Mouse (Mus musculus) limb, embryonic 11.5 days (tissue): ENCODE results near the gene Lcn9. TPM values are rescaled to one million over a fixed set of nuclear protein-coding genes. Genes with fewer than 3 reads are reported as not detected.

ENCODE experiments used
- ATAC-seq: fragments of 200-750 bp; cut with Nextera tagmentation; 2 replicates; pipeline ENCODE4 v1.8.0; 2017; ENCODE audit warnings: low read depth; ENCODE audit not compliant: insufficient number of reproducible peaks, low FRiP score, low TSS enrichment
- DNase-seq: peaks from one replicate; pipeline ENCODE4 v3.0.0-alpha.2; 2015; ENCODE audit warnings: low spot score
- H3K27ac ChIP-seq: fragments of 300-500 bp; sonication (generic); replicated peaks from 2 replicates; pipeline ENCODE4 v1.5.1; 2014; ENCODE audit warnings: low read depth, mild to moderate bottlenecking, low read length
- H3K27me3 ChIP-seq: fragments of 300-500 bp; sonication (generic); 2 replicates; pipeline ENCODE4 v1.6.1; 2014; ENCODE audit warnings: mild to moderate bottlenecking, low read length, mixed read lengths; ENCODE audit not compliant: control insufficient read depth, insufficient read depth
- H3K36me3 ChIP-seq: fragments of 300-500 bp; sonication (generic); 2 replicates; pipeline ENCODE4 v1.6.1; 2014; ENCODE audit warnings: mild to moderate bottlenecking, low read length, moderate library complexity, mixed read lengths; ENCODE audit not compliant: control insufficient read depth, insufficient read depth
- H3K4me1 ChIP-seq: fragments of 300-500 bp; sonication (generic); 2 replicates; pipeline ENCODE4 v1.6.1; 2014; ENCODE audit warnings: low read length, mixed read lengths; ENCODE audit not compliant: control insufficient read depth, insufficient read depth
- H3K4me2 ChIP-seq: fragments of 300-500 bp; sonication (generic); 2 replicates; pipeline ENCODE4 v1.6.1; 2014; ENCODE audit warnings: low read depth, mild to moderate bottlenecking, moderate library complexity; ENCODE audit not compliant: severe bottlenecking
- H3K4me3 ChIP-seq: fragments of 300-500 bp; sonication (generic); 2 replicates; pipeline ENCODE4 v1.5.1; 2014; ENCODE audit warnings: low read depth, low read length
- H3K9ac ChIP-seq: fragments of 300-500 bp; sonication (generic); 2 replicates; pipeline ENCODE4 v1.6.1; 2014; ENCODE audit warnings: mild to moderate bottlenecking, low read length
- H3K9me3 ChIP-seq: fragments of 300-500 bp; sonication (generic); 2 replicates; pipeline ENCODE4 v1.6.1; 2016; ENCODE audit warnings: low read length; ENCODE audit not compliant: control insufficient read depth
- WGBS: fragments of 180-500 bp; shearing (Covaris S2); extraction: QIAGEN DNeasy Blood & Tissue Kit; methylation state at CpG from one replicate; pipeline ENCODE4 v1.1.7; 2014; 5-methylcytosine and 5-hydroxymethylcytosine counted together
- polyA plus RNA-seq: library from polyadenylated mRNA; unstranded; fragments of >200 nt; fragmentation: Nextera tagmentation; extraction: Ambion mirVana; gene quantifications from 2 replicates; pipeline ENCODE4 v1.2.1, GENCODE M21; 2014

Gene Lcn9
- polyA plus RNA-seq, 1 experiment from 2014 or later: not detected

DNA sequence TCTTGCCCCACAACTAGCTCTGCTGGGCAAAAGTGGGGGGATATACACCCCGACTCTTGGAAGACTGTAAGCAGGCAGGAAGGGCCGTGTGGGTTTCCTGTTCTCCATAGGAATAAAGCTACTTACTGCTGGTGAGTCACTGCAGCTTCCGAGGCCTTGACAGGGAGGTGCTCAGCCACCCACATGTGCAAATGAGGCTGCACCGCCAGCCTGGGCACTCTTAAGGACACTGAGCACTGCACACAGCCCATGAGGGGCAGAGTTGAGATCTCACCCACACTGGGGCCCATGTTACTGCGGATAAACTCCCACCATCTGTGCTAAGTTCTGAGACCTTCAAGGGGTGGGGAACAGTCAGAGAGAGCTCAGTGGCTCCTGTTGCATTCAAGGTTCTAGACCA lies 43.7 kb downstream of the Lcn9 start:
- Histone ChIP-seq H3K9ac (no peak overlapping the region), H3K4me3 (no peak overlapping the region), H3K36me3 (no peaks in the 10 kb centered on the region), H3K27ac (no peak overlapping the region), H3K4me2 (no peak overlapping the region), H3K9me3 (no peaks in the 10 kb centered on the region), H3K27me3 (peaks cover 27% of the 10 kb centered on the region), H3K4me1 (0 out of 2 replicates have a peak, but pooled peaks cover 2% of the 10 kb centered on the region)
- 61% methylated on average over 5 of the region's 5 CpGs for WGBS
- DNase-seq (no peak), ATAC-seq (no peak)

Other genes with a start within 250 kb of the Lcn9 start
- 3.1 and 7.0 TPM in 2 replicates for gene Mamdc4, start 248.3 kb upstream of the Lcn9 start, polyA plus RNA-seq
- gene Phpt1, start 247.9 kb upstream of the Lcn9 start, polyA plus RNA-seq: 161 and 162 TPM in 2 replicates
- 0.04 TPM in 1 of 2 replicates, not detected in the other for gene Ajm1, start 241.4 kb upstream of the Lcn9 start, polyA plus RNA-seq
- gene Rabl6, start 214.6 kb upstream of the Lcn9 start, polyA plus RNA-seq: 59.3 and 65.6 TPM in 2 replicates
- 0.15 and 0.16 TPM in 2 replicates for gene Ccdc183, start 205.5 kb upstream of the Lcn9 start, polyA plus RNA-seq
- gene Tmem141, start 201.1 kb upstream of the Lcn9 start, polyA plus RNA-seq: 18.7 and 20.7 TPM in 2 replicates
- 0.35 and 0.54 TPM in 2 replicates for gene Fcna, start 195.1 kb upstream of the Lcn9 start, polyA plus RNA-seq
- gene Lcn8, start 170.0 kb upstream of the Lcn9 start, polyA plus RNA-seq: not detected in 2 replicates
- not detected in 2 replicates for gene Lcn5, start 165.2 kb upstream of the Lcn9 start, polyA plus RNA-seq
- not detected in 2 replicates for gene Lcn6, start 146.4 kb upstream of the Lcn9 start, polyA plus RNA-seq
- gene Lcn10, start 140.4 kb upstream of the Lcn9 start, polyA plus RNA-seq: not detected in 2 replicates
- not detected in 2 replicates for gene Obp2a, start 123.1 kb upstream of the Lcn9 start, polyA plus RNA-seq
- 73.9 and 79.2 TPM in 2 replicates for gene Bmyc, start 116.4 kb upstream of the Lcn9 start, polyA plus RNA-seq
- gene Obp2b, start 86.1 kb upstream of the Lcn9 start, polyA plus RNA-seq: not detected in 2 replicates
- not detected in 2 replicates for gene Lcn3, start 57.6 kb upstream of the Lcn9 start, polyA plus RNA-seq
- not detected in 2 replicates for gene Lcn11, start 46.1 kb upstream of the Lcn9 start, polyA plus RNA-seq
- 0.37 and 0.60 TPM in 2 replicates for gene Gm13539, start 40.9 kb upstream of the Lcn9 start, polyA plus RNA-seq
- gene Glt6d1, start 7.3 kb upstream of the Lcn9 start, polyA plus RNA-seq: not detected in 2 replicates
- gene Sohlh1, start 24.1 kb downstream of the Lcn9 start, polyA plus RNA-seq: not detected in 2 replicates
- 0.13 and 0.24 TPM in 2 replicates for gene Kcnt1, start 40.6 kb downstream of the Lcn9 start, polyA plus RNA-seq
- gene Camsap1, start 160.1 kb downstream of the Lcn9 start, polyA plus RNA-seq: 29.5 and 36.8 TPM in 2 replicates
- gene Ubac1, start 198.6 kb downstream of the Lcn9 start, polyA plus RNA-seq: 98.7 and 110 TPM in 2 replicates